Mouse (Mus musculus) c-Kit-positive CD71-negative TER-119-negative erythroid progenitor cells, embryonic 14.5 days (primary cell): ENCODE data around the gene Iqgap3.

Experiments used
- DNase-seq: peaks from one replicate; pipeline ENCODE4 v3.0.0-alpha.2; 2013; ENCODE audit warnings: low read depth

The Iqgap3 gene

GRCm38 (mm10) chr3:88094126-88094525, 12.4 kb downstream of the Iqgap3 start:
- no peak for DNase-seq

DNA sequence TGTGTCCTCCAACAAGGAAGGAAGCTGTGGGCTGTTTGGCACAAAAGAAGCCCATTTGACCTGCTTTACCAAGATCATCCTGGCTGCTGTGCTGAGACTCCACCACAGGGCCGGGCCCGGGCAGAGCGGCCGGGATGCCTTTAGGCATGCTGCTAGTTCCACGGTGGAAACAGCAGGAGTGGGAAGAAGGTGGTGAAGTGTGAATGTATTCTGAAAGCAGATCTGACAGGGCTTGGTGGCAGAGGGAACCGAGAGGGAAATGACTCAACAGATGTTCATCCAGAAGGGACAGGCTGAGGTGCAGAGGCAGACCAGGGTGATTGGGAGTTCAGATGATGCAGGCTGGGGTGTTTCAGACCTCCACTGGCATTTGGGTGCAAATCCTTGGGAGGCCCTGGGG, 15.9 kb downstream of the Iqgap3 start:
- no peak for DNase-seq

DNA sequence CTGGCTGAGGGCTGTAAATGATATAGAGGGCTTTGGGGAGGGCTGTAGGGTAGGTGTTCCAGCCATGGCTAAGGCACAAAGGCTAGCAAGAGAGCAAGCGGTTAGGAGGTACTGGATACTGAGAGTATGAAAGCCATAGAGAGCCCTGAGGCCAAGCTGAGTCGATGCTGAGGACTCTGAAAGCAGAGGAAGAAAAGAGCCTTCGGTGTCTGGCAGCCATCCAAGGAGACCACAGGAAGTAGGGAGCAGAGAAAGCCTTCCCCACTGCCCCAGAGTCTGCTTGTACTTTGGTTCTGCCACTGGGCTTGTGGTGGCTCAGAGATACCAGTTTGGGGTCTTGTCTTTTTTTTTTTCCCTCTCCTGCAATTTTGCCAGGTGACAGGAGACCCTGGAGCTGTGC, 18.5 kb downstream of the Iqgap3 start:
- no peak for DNase-seq

DNA sequence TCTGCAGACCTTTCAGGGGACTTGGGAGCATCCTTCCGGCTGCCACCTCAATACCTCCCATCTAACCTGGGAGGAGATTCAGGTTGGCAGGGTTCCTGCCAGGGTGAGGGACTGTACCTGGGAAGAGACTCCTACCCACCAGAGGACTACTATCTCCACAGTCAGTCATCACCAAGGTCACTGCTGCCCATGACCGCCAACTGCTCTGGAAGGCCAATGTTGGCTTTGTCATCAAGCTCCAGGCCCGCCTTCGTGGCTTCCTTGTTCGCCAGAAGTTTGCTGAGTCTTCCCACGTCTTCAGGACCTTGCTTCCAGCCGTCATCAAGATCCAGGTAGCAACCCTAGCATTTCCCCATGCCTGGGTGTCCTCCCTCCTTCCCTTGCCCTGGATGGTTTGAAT, 20.0 kb downstream of the Iqgap3 start:
- no peak for DNase-seq

DNA sequence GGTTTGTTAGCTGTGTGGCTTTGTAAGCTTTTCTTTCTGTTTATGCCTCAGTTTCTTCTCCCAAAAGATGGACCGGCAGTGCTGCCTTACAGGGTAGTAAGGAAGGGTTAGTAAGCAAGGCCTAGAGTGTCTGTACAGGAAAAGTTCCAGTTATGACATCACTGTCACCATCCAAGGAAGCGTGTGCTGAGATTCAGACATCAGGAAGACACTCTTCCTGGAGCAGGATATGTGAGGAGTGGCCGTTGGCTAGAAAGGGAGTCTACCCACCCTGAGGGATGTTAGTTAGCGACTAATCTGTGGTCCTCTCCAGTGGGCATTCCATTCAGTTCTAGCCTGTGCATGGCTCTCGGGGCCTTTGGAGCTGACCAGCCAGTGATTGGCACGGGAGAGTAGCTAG, 20.4 kb downstream of the Iqgap3 start:
- no peak for DNase-seq

GRCm38 (mm10) chr3:88102611-88103010, 20.8 kb downstream of the Iqgap3 start:
- no peak for DNase-seq

- DNase-seq, result no peak
Observed at GRCm38 (mm10) chr3:88106126-88106525, 24.4 kb downstream of the Iqgap3 start.

DNA sequence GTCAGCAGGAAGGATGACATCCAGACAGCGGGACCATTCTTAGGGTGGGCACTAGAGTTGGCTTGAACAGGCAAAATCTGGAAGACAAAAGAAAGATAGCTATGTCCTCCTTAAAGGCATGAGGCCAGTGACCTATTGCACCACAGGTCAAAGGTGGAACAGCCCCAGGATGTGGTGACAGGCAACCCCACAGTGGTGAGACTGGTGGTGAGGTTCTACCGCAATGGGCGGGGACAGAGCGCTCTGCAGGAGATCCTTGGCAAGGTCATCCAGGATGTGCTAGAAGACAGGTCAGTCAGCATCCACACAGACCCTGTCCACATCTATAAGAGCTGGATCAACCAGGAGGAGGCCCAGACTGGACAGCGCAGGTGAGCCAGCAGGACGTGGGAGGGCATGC, 27.4 kb downstream of the Iqgap3 start:
- DNase-seq, result no peak

DNA sequence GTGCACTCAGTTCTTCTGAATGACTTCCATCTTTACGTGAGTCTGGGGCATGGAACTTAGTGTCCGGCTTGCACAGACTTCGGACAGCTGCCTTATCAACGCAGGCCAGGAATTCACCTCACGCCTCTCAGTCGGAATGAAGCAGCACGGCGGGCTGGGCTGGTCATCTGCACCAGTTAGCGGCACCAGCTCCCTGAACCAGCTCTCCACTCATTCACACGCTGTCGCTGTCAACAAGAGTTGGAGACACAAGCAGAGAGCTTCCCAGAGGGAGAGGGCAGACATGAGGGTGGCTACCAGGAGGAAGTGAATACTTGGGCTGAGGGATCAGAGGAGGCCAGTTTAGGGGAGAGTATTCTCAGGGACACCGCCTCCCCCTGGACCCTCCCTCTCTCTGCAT, 32.6 kb downstream of the Iqgap3 start:
- no peak for DNase-seq

- no peak for DNase-seq
Observed at GRCm38 (mm10) chr3:88120117-88120651, 38.4 kb downstream of the Iqgap3 start.

DNA sequence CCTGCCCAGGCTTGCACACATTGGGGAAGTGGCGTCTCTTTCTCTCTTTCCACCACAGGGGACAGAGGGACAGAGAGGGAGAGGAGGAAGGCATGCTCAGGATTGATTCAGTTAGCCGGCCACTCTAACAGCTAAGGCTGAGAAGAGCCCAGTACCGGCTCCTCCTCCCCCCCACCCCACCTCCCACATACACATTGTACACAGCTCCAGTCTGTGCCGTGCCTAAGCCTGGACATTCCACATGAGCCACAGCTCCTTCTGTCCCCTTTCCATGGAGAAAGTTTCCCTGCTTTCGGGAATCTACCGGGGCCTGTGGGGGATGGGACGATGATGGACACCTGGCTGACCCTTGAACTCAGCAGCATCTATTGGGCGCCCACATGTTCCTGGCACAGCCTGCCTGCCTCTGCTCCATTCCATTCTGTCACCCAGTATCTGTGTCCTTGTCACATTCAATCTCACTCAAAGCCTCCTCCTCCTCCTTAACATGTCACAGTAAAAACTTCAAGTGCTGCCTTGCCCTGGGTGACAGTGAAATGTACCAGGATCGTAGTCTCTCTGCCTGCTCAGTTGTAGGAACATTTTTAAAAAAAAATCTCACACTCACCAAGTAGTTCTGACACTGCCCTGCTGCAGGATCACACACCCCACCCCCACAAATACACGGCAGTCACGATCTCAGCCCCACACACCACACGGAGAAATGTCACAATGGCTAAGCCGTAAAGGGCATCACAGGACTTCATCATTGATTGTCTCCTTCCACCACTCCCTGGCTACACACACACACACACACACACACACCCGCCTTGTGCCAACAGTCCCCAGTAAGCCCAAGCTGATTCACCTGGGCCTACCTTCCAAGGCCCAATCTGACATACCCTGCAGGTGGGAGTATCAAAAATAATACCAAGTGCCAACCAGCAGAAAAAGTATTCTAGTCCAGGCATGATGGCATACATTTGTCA, 39.7 kb downstream of the Iqgap3 start:
- DNase-seq, result no peak

GRCm38 (mm10) chr3:88125195-88125594, 43.4 kb downstream of the Iqgap3 start:
- no peak for DNase-seq

- no peak for DNase-seq
Observed at GRCm38 (mm10) chr3:88126181-88126580, 44.4 kb downstream of the Iqgap3 start.

DNA sequence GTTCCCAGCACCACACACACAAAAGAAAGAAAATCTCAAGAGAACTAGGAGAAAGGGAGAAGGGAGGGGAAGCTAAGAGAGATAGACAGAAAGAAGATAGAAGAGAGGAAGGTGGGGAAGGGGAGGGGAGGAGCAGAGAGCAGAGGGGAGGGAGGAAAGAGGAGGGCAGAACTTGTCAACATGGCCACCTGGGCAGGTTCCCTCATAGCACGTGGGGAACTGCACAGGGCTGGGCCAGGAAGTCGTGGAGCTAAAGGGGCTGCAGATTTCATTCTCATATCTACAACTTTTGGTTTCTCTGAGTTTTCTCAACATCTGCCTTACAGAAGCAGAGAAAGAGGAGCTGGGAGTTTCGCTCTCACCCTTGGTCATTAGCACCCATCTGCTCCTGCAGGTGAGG, 45.9 kb downstream of the Iqgap3 start:
- no peak for DNase-seq

- DNase-seq, result no peak
Observed at GRCm38 (mm10) chr3:88128056-88128455, 46.3 kb downstream of the Iqgap3 start.

GRCm38 (mm10) chr3:88129006-88129405, 47.2 kb downstream of the Iqgap3 start:
- DNase-seq, result no peak

- no peak for DNase-seq
Observed at GRCm38 (mm10) chr3:88131071-88131470, 49.3 kb downstream of the Iqgap3 start.

GRCm38 (mm10) chr3:88132492-88132891, 50.7 kb downstream of the Iqgap3 start:
- DNase-seq, result no peak

DNA sequence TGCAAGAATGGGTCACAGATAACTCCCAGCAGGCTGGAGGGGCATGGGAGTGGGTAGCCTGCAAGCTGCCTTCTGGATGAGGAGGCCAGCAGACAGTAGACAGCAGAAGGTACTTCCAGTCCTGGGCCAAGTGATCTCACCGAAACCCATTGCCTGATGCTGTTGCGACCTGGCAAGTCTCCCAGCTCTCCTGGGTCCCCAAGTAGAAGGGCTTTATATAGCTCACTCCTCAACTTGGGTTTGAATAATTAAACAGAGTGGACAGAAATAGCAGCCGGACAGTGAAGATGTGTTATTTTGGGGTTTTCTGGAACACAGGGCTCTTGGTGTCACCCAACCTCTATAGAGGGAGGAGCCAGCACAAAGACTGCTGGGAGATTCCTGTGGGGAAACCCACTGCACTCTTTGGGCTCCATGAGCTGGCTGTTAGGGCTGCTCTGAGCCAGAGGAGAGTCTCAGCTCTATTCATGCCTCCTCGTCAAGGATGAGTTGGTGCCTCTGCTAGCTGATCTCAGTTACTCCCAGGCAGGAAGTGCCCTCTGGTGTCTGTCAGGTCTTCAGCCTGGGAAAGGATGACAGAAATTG, 51.5 kb downstream of the Iqgap3 start:
- no peak for DNase-seq

- no peak for DNase-seq
Observed at GRCm38 (mm10) chr3:88136346-88136745, 54.6 kb downstream of the Iqgap3 start.

DNA sequence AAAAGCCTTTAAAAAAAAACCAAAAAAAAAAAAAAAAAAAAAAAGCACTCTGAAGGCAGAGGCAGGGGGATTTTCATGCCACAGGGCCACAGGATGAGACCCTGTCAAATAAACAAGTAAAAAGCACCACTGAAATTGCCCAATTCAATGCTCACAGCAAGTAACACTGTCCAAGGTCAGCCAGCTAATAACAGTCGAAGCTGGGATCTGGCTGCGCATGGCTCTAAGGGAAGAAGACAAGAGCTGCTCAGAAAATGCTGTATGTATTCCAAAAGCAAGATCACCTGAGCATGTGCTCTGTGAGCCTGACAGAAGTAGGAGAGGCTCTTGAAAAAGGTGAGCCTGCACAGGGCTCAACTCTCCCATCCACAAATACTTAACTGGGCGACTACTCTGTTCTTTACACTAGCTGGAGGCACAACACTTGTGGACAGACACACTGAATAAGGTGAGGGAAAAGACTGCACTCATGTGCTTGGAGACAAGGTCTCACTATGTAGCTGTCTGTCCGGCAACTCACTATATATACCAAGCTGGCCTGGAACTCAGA, 55.2 kb downstream of the Iqgap3 start:
- no peak for DNase-seq

DNA sequence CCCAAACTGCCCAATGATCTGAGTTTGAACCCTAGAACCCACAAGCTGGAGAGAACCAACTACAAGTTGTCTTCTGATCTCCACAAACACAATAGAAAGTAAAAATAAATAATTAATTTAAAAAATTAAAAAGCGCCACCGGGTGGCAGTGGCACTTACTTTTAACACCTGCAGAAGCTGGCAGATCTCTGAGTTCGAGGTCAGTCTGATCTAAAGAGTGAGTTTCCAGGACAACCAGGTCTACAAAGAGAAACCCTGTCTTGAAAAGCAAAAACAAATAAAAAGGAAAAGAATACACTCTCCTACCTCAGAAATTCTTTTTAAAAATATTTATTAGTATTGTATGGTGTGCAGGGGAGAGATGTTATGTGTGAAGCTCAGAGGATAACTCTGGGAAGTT, 56.0 kb downstream of the Iqgap3 start:
- no peak for DNase-seq
